Mouse (Mus musculus) olfactory bulb, adult 2 months (tissue): ENCODE measurements at regions not wholly inside any gene's neighbourhood (a gene's known extent, or its start where the extent isn't known, plus 50 kb on each side); places are given as distances from the start of the nearest gene placed in this dataset.

Experiments
- H3K27ac ChIP-seq: fragments of 200-500 bp; 2 replicates; pipeline ENCODE4 v1.5.1; 2012; ENCODE audit warnings: low read depth, low read length; ENCODE audit not compliant: insufficient read depth
- H3K4me1 ChIP-seq: fragments of 200-500 bp; 2 replicates; pipeline ENCODE4 v1.6.1; 2012; ENCODE audit warnings: low read length; ENCODE audit not compliant: control insufficient read depth, insufficient read depth
- H3K4me3 ChIP-seq: fragments of 200-500 bp; 2 replicates; pipeline ENCODE4 v1.5.1; 2012; ENCODE audit warnings: mild to moderate bottlenecking, low read depth, low read length, moderate library complexity; ENCODE audit not compliant: insufficient read depth
- CTCF ChIP-seq: fragments of 200-500 bp; IDR thresholded peaks from 2 replicates; pipeline ENCODE4 v1.5.1; 2012; ENCODE audit warnings: low read depth, mild to moderate bottlenecking, low read length, moderate library complexity; ENCODE audit not compliant: insufficient read depth
- POLR2A ChIP-seq: fragments of 200-500 bp; IDR thresholded peaks from 2 replicates; pipeline ENCODE4 v1.6.1; 2012; ENCODE audit warnings: mild to moderate bottlenecking, low read depth, low read length, moderate library complexity; ENCODE audit not compliant: insufficient read depth
- WGBS: fragments of 180-500 bp; shearing (Covaris S2); methylation state at CpG from one replicate; pipeline ENCODE4 v1.1.7; 2018; 5-methylcytosine and 5-hydroxymethylcytosine counted together

GRCm38 (mm10) chr9:61154721-61155120, 217.4 kb upstream of the Tle3 start:
- no peak overlapping the region for H3K4me3 ChIP-seq
- H3K27ac ChIP-seq, result no peak overlapping the region
- peaks cover 3% of the 10 kb centered on the region for H3K4me1 ChIP-seq
- 77% methylated on average over 6 of the region's 6 CpGs for WGBS
- no peak for TF ChIP-seq CTCF
- TF ChIP-seq POLR2A, result no peak

GRCm38 (mm10) chr9:61155851-61156250, 216.3 kb upstream of the Tle3 start:
- no peak for TF ChIP-seq POLR2A
- no peak for TF ChIP-seq CTCF
- H3K4me1 ChIP-seq, result peaks cover 3% of the 10 kb centered on the region
- no peak overlapping the region for H3K27ac ChIP-seq
- no peak overlapping the region for H3K4me3 ChIP-seq
- 96% methylated on average over 14 of the region's 14 CpGs for WGBS

- H3K4me3 ChIP-seq, result no peak overlapping the region
- H3K4me1 ChIP-seq, result peaks cover 11% of the 10 kb centered on the region
- no peak for TF ChIP-seq POLR2A
- no peak for TF ChIP-seq CTCF
- H3K27ac ChIP-seq, result no peak overlapping the region
- 79% methylated on average over 10 of the region's 10 CpGs for WGBS
Observed at GRCm38 (mm10) chr9:61158192-61158770, 213.9 kb upstream of the Tle3 start.

- Histone ChIP-seq H3K4me3 (no peak overlapping the region), H3K27ac (no peak overlapping the region), H3K4me1 (peaks cover 15% of the 10 kb centered on the region)
- WGBS, result 41% methylated on average over 2 of the region's 2 CpGs
- no peak for TF ChIP-seq POLR2A
- no peak for TF ChIP-seq CTCF
Observed at GRCm38 (mm10) chr9:61159159-61159558, 213.0 kb upstream of the Tle3 start.

GRCm38 (mm10) chr9:61159616-61160015, 212.6 kb upstream of the Tle3 start:
- H3K27ac ChIP-seq, result no peak overlapping the region
- WGBS, result 61% methylated on average over 10 of the region's 10 CpGs
- H3K4me3 ChIP-seq, result no peak overlapping the region
- no peak for TF ChIP-seq POLR2A
- TF ChIP-seq CTCF, result no peak
- H3K4me1 ChIP-seq, result peaks cover 15% of the 10 kb centered on the region

GRCm38 (mm10) chr9:61162884-61163283, 209.3 kb upstream of the Tle3 start:
- 73% methylated on average over 10 of the region's 10 CpGs for WGBS
- Histone ChIP-seq H3K4me1 (peaks cover 21% of the 10 kb centered on the region), H3K27ac (no peak overlapping the region), H3K4me3 (no peak overlapping the region)
- no peak for TF ChIP-seq POLR2A
- no peak for TF ChIP-seq CTCF

GRCm38 (mm10) chr9:61163671-61164288, 208.4 kb upstream of the Tle3 start:
- TF ChIP-seq POLR2A (no peak), CTCF (no peak)
- Histone ChIP-seq H3K27ac (no peak overlapping the region), H3K4me3 (no peak overlapping the region), H3K4me1 (peaks cover 18% of the 10 kb centered on the region)
- 79% methylated on average over 19 of the region's 19 CpGs for WGBS

- H3K4me1 ChIP-seq, result peaks cover 18% of the 10 kb centered on the region
- no peak overlapping the region for H3K4me3 ChIP-seq
- H3K27ac ChIP-seq, result no peak overlapping the region
- TF ChIP-seq CTCF, result no peak
- TF ChIP-seq POLR2A, result no peak
- 77% methylated on average over 11 of the region's 11 CpGs for WGBS
Observed at GRCm38 (mm10) chr9:61164501-61165251, 207.5 kb upstream of the Tle3 start.

- peaks cover 18% of the 10 kb centered on the region for H3K4me1 ChIP-seq
- H3K4me3 ChIP-seq, result no peak overlapping the region
- WGBS, result 91% methylated on average over 2 of the region's 2 CpGs
- no peak overlapping the region for H3K27ac ChIP-seq
- TF ChIP-seq POLR2A (no peak), CTCF (no peak)
Observed at GRCm38 (mm10) chr9:61166115-61166514, 206.1 kb upstream of the Tle3 start.
